Mouse (Mus musculus) urinary bladder, adult 18-20 months (tissue): ENCODE measurements around the gene Fgf4.

Source experiments
- DNase-seq, 2 experiments: peaks; one replicate each; pipeline ENCODE4 v3.0.0; 2022; ENCODE audit warnings: low spot score in 2 of 2, mixed read lengths in 2 of 2

The Fgf4 gene

GRCm38 (mm10) chr7:144911121-144911520 lies 64.0 kb downstream of the Fgf4 start:
- DNase-seq = no peak

GRCm38 (mm10) chr7:144912897-144913296 lies 65.7 kb downstream of the Fgf4 start:
- DNase-seq = no peak

GRCm38 (mm10) chr7:144914296-144914947 lies 67.3 kb downstream of the Fgf4 start:
- no peak for DNase-seq
